Mouse (Mus musculus): ENCODE data around the gene Tcp11. TPM values are rescaled to one million over a fixed set of nuclear protein-coding genes. Genes with fewer than 3 reads are reported as not detected.

Tcp11 gene
- polyA plus RNA-seq, 1 experiment from 2014 or later, result 0.68 TPM

GRCm38 (mm10) chr17:28058346-28058745 lies 22.1 kb downstream of the Tcp11 start:
- H3K36me3 ChIP-seq (replicated peaks), result peaks cover 56% of the 10 kb centered on the region
- H3K27me3 ChIP-seq (ENCODE audit: poor library complexity, severe bottlenecking), result no peaks in the 10 kb centered on the region
- H3K27ac ChIP-seq, result 0 out of 2 replicates have a peak overlapping the region, but pooled peaks have one; percentile 26
- WGBS, result 92% methylated on average over 13 of the region's 13 CpGs
- peaks cover 42% of the 10 kb centered on the region for H3K4me1 ChIP-seq
- H3K4me3 ChIP-seq, result no peak overlapping the region
- H3K9me3 ChIP-seq, result no peaks in the 10 kb centered on the region
- no peak for DNase-seq (ENCODE audit: extremely low spot score, low spot score)

DNA sequence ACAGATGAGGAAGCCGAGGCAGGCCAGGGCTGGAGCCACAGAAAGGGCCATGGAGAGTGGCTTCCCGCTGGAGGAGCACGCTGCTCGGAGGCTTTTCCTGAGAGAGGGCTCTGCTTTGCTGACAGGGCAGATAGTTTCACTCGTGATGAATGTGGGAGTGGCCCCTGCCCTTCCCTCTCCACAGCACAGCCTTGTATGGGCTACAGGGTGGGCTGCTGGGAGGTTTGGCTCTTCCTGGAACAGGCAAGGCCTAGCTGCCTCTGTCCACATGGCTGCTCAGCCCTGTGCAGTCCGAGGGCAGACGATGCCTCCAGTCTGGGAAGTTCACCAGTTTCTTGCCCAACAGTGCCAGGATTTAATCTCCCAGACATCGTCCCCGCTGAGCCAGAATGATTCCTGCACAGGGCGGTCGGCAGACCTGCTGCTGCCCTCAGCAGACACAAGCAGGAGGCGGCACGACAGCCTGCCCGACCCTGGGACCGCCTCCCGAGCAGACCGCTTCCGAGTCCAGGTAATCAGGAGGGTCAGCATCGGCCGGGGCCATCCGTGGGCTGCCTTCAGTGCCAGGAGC lies 28.1 kb downstream of the Tcp11 start:
- Histone ChIP-seq H3K27me3 (ENCODE audit: poor library complexity, severe bottlenecking) (no peaks in the 10 kb centered on the region), H3K27ac (peak overlapping the region; percentile 58; the same call in 1 of the 2 replicates), H3K36me3 (replicated peaks) (peaks cover 59% of the 10 kb centered on the region), H3K4me3 (no peak overlapping the region), H3K9me3 (no peaks in the 10 kb centered on the region), H3K4me1 (peaks cover 7% of the 10 kb centered on the region; the same call in 1 of the 2 replicates)
- DNase-seq (ENCODE audit: extremely low spot score, low spot score), result no peak
- WGBS, result 84% methylated on average over 21 of the region's 21 CpGs

- Histone ChIP-seq H3K36me3 (replicated peaks) (peaks cover 64% of the 10 kb centered on the region), H3K27ac (no peak overlapping the region), H3K4me1 (peaks cover 7% of the 10 kb centered on the region; the same call in 1 of the 2 replicates), H3K27me3 (ENCODE audit: poor library complexity, severe bottlenecking) (no peaks in the 10 kb centered on the region), H3K4me3 (no peak overlapping the region), H3K9me3 (no peaks in the 10 kb centered on the region)
- WGBS, result 93% methylated on average over 8 of the region's 8 CpGs
- no peak for DNase-seq (ENCODE audit: extremely low spot score, low spot score)
These were observed 30.2 kb downstream of the Tcp11 start for GRCm38 (mm10) chr17:28050210-28050609.

DNA sequence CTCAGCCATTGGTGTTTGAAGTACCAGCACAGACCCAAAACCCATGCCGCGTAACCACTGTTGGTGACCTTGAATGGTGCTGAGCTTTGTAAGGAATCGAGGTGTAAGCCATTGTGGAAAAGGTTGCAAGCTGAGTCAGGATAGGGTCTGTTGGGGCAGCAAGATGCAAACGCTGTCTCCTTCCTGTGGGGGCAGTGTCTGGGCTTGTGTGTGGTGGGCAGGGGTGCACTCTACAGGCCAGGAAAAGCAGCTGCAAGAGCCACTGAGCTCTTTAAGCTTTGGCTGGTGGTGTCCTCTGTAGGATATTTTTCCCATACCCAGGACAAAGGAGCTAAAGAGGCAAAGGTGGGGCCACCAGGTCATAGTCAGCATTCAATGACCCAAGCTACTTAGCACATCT lies 32.0 kb downstream of the Tcp11 start:
- DNase-seq (ENCODE audit: extremely low spot score, low spot score), result peak; percentile 37
- 49% methylated on average over 4 of the region's 4 CpGs for WGBS
- peaks cover 8% of the 10 kb centered on the region for H3K4me1 ChIP-seq
- H3K27me3 ChIP-seq (ENCODE audit: poor library complexity, severe bottlenecking), result no peaks in the 10 kb centered on the region
- H3K27ac ChIP-seq, result peak overlapping the region; percentile 7; the same call in 1 of the 2 replicates
- no peak overlapping the region for H3K4me3 ChIP-seq
- H3K9me3 ChIP-seq, result no peaks in the 10 kb centered on the region
- peaks cover 50% of the 10 kb centered on the region for H3K36me3 ChIP-seq (replicated peaks)

DNA sequence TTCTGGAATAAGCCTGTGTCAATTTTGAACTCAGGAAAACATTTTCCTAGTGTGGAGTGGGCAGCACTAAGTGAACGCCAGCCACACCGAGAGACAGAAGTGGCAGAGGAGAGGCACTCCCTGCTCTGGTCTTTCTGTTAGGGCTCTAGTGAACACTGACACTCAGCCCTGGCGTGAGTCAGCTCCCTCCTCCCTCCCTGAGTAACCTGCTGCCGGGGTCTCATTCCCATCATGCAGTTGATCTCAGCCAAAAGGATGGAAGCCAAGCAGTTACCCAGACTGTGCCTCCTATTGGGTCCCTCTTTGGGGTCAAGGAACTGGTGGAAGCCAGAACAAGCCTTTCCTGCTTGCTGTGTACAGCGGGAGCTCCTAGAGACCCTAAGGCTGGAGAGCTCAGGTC lies 32.9 kb downstream of the Tcp11 start:
- Histone ChIP-seq H3K4me1 (peaks cover 17% of the 10 kb centered on the region), H3K4me3 (no peak overlapping the region), H3K9me3 (no peaks in the 10 kb centered on the region), H3K27ac (no peak overlapping the region), H3K36me3 (replicated peaks) (peaks cover 49% of the 10 kb centered on the region), H3K27me3 (ENCODE audit: poor library complexity, severe bottlenecking) (no peaks in the 10 kb centered on the region)
- WGBS, result 80% methylated on average over 5 of the region's 5 CpGs
- no peak for DNase-seq (ENCODE audit: extremely low spot score, low spot score)

GRCm38 (mm10) chr17:28047017-28047416 lies 33.4 kb downstream of the Tcp11 start:
- Histone ChIP-seq H3K27ac (no peak overlapping the region), H3K36me3 (replicated peaks) (peaks cover 47% of the 10 kb centered on the region), H3K4me3 (no peak overlapping the region), H3K4me1 (peaks cover 22% of the 10 kb centered on the region), H3K9me3 (no peaks in the 10 kb centered on the region), H3K27me3 (ENCODE audit: poor library complexity, severe bottlenecking) (no peaks in the 10 kb centered on the region)
- DNase-seq (ENCODE audit: extremely low spot score, low spot score), result no peak
- 91% methylated on average over 5 of the region's 5 CpGs for WGBS

GRCm38 (mm10) chr17:28042299-28042771 lies 38.1 kb downstream of the Tcp11 start:
- H3K9me3 ChIP-seq, result no peaks in the 10 kb centered on the region
- H3K4me3 ChIP-seq, result no peak overlapping the region; the same call in 1 of the 2 replicates
- peaks cover 41% of the 10 kb centered on the region for H3K36me3 ChIP-seq (replicated peaks)
- no peak for DNase-seq (ENCODE audit: extremely low spot score, low spot score)
- peaks cover 47% of the 10 kb centered on the region for H3K4me1 ChIP-seq
- WGBS, result 78% methylated on average over 23 of the region's 23 CpGs
- peak overlapping the region; percentile 82 for H3K27ac ChIP-seq
- no peaks in the 10 kb centered on the region for H3K27me3 ChIP-seq (ENCODE audit: poor library complexity, severe bottlenecking)

GRCm38 (mm10) chr17:28041298-28041697 lies 39.1 kb downstream of the Tcp11 start:
- no peak for DNase-seq (ENCODE audit: extremely low spot score, low spot score)
- Histone ChIP-seq H3K4me1 (peaks cover 55% of the 10 kb centered on the region), H3K36me3 (replicated peaks) (peaks cover 36% of the 10 kb centered on the region), H3K4me3 (peak overlapping the region; percentile 32; the same call in 1 of the 2 replicates), H3K9me3 (no peaks in the 10 kb centered on the region), H3K27me3 (ENCODE audit: poor library complexity, severe bottlenecking) (no peaks in the 10 kb centered on the region), H3K27ac (peak overlapping the region; percentile 82)
- 79% methylated on average over 13 of the region's 13 CpGs for WGBS

GRCm38 (mm10) chr17:28040620-28041019 lies 39.8 kb downstream of the Tcp11 start:
- peak; percentile 54 for DNase-seq (ENCODE audit: extremely low spot score, low spot score)
- peaks cover 55% of the 10 kb centered on the region for H3K4me1 ChIP-seq
- H3K27ac ChIP-seq, result peak overlapping the region; percentile 82
- H3K27me3 ChIP-seq (ENCODE audit: poor library complexity, severe bottlenecking), result no peaks in the 10 kb centered on the region
- WGBS, result 30% methylated on average over 16 of the region's 16 CpGs
- H3K36me3 ChIP-seq (replicated peaks), result peaks cover 43% of the 10 kb centered on the region
- H3K9me3 ChIP-seq, result no peaks in the 10 kb centered on the region
- H3K4me3 ChIP-seq, result peak overlapping the region; percentile 32

- Histone ChIP-seq H3K27ac (peak overlapping the region; percentile 56), H3K4me3 (no peak overlapping the region), H3K27me3 (ENCODE audit: poor library complexity, severe bottlenecking) (no peaks in the 10 kb centered on the region), H3K9me3 (no peaks in the 10 kb centered on the region), H3K4me1 (peaks cover 61% of the 10 kb centered on the region), H3K36me3 (replicated peaks) (peaks cover 30% of the 10 kb centered on the region)
- DNase-seq (ENCODE audit: extremely low spot score, low spot score), result no peak
- WGBS, result 74% methylated on average over 14 of the region's 14 CpGs
These were observed 43.4 kb downstream of the Tcp11 start for GRCm38 (mm10) chr17:28036813-28037756.

GRCm38 (mm10) chr17:28034986-28035385 lies 45.5 kb downstream of the Tcp11 start:
- Histone ChIP-seq H3K36me3 (replicated peaks) (peaks cover 18% of the 10 kb centered on the region), H3K4me1 (peaks cover 54% of the 10 kb centered on the region), H3K27ac (no peak overlapping the region), H3K27me3 (ENCODE audit: poor library complexity, severe bottlenecking) (no peaks in the 10 kb centered on the region), H3K4me3 (no peak overlapping the region), H3K9me3 (no peaks in the 10 kb centered on the region)
- no peak for DNase-seq (ENCODE audit: extremely low spot score, low spot score)
- WGBS, result 82% methylated on average over 8 of the region's 8 CpGs

DNA sequence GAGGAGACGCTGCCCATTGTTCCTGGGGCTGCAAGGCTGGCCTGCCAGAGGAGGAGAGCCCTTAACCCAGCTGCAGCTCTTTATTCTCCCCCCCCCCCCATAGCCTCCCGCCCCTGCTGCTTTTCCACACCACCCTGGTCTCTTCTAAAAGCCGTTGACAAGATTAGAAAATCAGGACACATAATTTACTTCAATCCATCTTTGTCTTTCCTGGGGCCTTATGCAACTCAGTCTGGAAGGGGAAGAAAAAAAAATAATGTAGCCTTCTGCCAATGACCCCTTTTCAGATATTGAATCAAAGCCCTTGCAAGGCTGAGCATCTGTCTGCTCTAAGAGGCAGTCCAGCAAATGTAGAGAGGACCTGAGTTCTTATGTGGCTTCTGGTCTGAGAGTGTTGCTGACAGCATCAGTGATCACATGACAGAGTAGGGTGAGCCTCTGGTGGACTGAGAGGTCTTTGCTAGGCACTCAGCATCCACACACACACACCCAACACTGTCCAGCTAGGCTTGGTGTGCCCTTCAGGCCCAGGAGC lies 47.3 kb downstream of the Tcp11 start:
- Histone ChIP-seq H3K36me3 (replicated peaks) (peaks cover 8% of the 10 kb centered on the region), H3K4me1 (peaks cover 67% of the 10 kb centered on the region)
- WGBS, result 26% methylated on average over 3 of the region's 3 CpGs

More for the DNA sequence above, 47.3 kb downstream of the Tcp11 start:
- Histone ChIP-seq H3K9me3 (no peaks in the 10 kb centered on the region), H3K4me3 (no peak overlapping the region), H3K27ac (peak overlapping the region; percentile 75), H3K27me3 (ENCODE audit: poor library complexity, severe bottlenecking) (no peaks in the 10 kb centered on the region)
- DNase-seq (ENCODE audit: extremely low spot score, low spot score), result no peak
